Mouse (Mus musculus) gastrocnemius, postnatal 25 days (tissue): ENCODE data around the gene Haao. TPM values are rescaled to one million over a fixed set of nuclear protein-coding genes. Genes with fewer than 3 reads are reported as not detected.

Experiments used
- DNase-seq: peaks from one replicate; pipeline ENCODE4 v3.0.0; 2022
- total RNA-seq, 2 experiments: library from RNA; stranded (reverse); gene quantifications; 1 replicate in 1 of 2; 2 replicates in 1 of 2; pipeline ENCODE4 v1.2.3; 2021

Haao gene
- total RNA-seq, 2 experiments from 2014 or later: not detected

DNA sequence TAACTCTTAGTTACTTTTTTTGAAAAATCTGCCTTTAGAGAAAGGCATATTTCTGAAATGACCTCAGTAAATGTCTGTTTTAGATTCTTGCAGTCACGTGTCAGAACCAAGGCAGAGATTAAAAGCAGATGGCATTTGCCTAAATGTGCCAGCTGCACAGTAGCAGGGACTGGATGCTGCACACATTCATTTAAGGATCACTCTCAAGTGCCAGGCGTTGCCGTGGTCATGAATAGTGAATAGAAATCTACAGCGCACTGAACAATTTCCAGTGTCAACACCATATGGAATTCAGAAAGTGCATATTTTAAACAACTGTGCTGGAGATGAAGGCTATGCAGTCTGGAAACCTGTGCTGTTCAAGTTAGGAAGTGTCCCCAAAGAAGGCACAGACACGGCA, 65.0 kb downstream of the Haao start:
- DNase-seq: no peak

Other genes starting within 250 kb of the Haao start
- gene Kcng3, start 216.1 kb downstream of the Haao start, total RNA-seq: not detected
- gene Mta3, start 141.8 kb downstream of the Haao start, total RNA-seq: 1 to 10 TPM; 8.8 to 8.9 TPM